9 mouse cellular contexts compared by ENCODE assay signal in the genomic region with DNA sequence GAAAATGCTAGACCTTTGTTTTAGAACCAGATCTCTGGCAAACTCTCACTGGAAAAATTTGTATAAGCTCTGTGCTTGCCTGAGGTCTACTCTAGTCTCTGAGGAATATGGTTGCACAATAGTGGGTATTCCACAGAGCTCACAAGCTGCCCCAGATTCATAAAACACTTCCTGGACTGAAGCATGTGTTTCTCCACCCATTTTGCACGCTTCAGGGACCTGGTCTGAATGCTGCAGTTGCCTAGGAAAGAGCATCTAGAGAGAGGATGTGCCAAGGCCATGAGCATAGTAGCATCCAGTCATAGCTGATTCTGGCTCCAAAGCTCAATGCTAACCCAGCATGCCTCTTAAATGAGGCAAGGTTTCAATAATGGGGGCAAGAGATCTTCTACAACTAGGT.
DNase-seq lines count a peak whose midpoint lies in the region; ATAC-seq and TF ChIP-seq lines count a peak whose summit lies in the region.
"Had no signal": no experiment of that assay in that cellular context is flagged by ENCODE, and none has a peak within 500 bp of the region (broad histone marks: within the 10 kb centered on the region; RNA-seq: fewer than 3 reads in every experiment).

No protein-coding gene starts in this region.

- H3K27me3 ChIP-seq in heart, embryonic 10.5 days (ENCODE audit: insufficient read depth, poor library complexity, severe bottlenecking): no peaks in the 10 kb centered on the region
- no peaks in the 10 kb centered on the region for H3K27me3 ChIP-seq in CH12.LX (replicated peaks)
- no peaks in the 10 kb centered on the region for H3K27me3 ChIP-seq in forebrain, embryonic 16.5 days (replicated peaks; ENCODE audit: control insufficient read depth, insufficient read depth, low read length)
- H3K27me3 ChIP-seq in stomach, postnatal 0 days (ENCODE audit: control insufficient read depth, insufficient read depth, low read length): no peaks in the 10 kb centered on the region

- H3K79me2 ChIP-seq in CH12.LX (replicated peaks; ENCODE audit: control insufficient read depth, extremely low read depth, insufficient read depth, poor library complexity, severe bottlenecking): no peaks in the 10 kb centered on the region

- in situ Hi-C loops in CH12.LX (cut with MboI; ENCODE audit: low pct_ligation_motif_present, low pct_unique_long_range_greater_than_20kb, low sequenced_read_pairs): no loop called here

- no peak overlapping the region for H3K4me2 ChIP-seq in CH12.LX (ENCODE audit: insufficient read depth, low read depth, poor library complexity, severe bottlenecking)
- no peak overlapping the region for H3K4me2 ChIP-seq in forebrain, embryonic 16.5 days (ENCODE audit: low read length)
- no peak overlapping the region for H3K4me2 ChIP-seq in stomach, postnatal 0 days (replicated peaks; ENCODE audit: low read depth)

- WGBS in heart, embryonic 10.5 days: 62% methylated on average over 1 of the region's 1 CpGs
- 45% methylated on average over 1 of the region's 1 CpGs for WGBS in forebrain, embryonic 16.5 days
- 38% methylated on average over 1 of the region's 1 CpGs for WGBS in stomach, postnatal 0 days

- peak; percentile 54 for TF ChIP-seq EP300 in CH12.LX (IDR thresholded peaks at IDR 0.05; ENCODE audit: low read length)
- TF ChIP-seq EP300 in stomach, postnatal 0 days (optimal IDR thresholded peaks at IDR 0.05): no peak

- H3K27ac ChIP-seq in heart, embryonic 10.5 days: no peak overlapping the region
- no peak overlapping the region for H3K27ac ChIP-seq in CH12.LX (ENCODE audit: insufficient read depth, low read depth)
- no peak overlapping the region for H3K27ac ChIP-seq in forebrain, embryonic 16.5 days (ENCODE audit: low read length)
- H3K27ac ChIP-seq in layer of hippocampus, adult 2 months: peak overlapping the region; percentile 47
- 0 out of 2 replicates have a peak overlapping the region, but pooled peaks have one; percentile 20 for H3K27ac ChIP-seq in stomach, postnatal 0 days (replicated peaks)
- H3K27ac ChIP-seq: liver, embryonic 14.5 days had no signal

- H3K36me3 ChIP-seq in heart, embryonic 10.5 days: peaks cover 13% of the 10 kb centered on the region; the same call in 1 of the 2 replicates
- no peaks in the 10 kb centered on the region for H3K36me3 ChIP-seq in CH12.LX (replicated peaks in 1 of 2; ENCODE audit: control insufficient read depth in 1 of 2, insufficient read depth in 1 of 2, low read length in 1 of 2)
- peaks cover 8% of the 10 kb centered on the region; the same call in 1 of the 2 replicates for H3K36me3 ChIP-seq in forebrain, embryonic 16.5 days (ENCODE audit: control insufficient read depth, insufficient read depth)
- no peaks in the 10 kb centered on the region for H3K36me3 ChIP-seq in stomach, postnatal 0 days (ENCODE audit: control insufficient read depth, insufficient read depth, low read length)

- H3K4me3 ChIP-seq in heart, embryonic 10.5 days: no peak overlapping the region
- H3K4me3 ChIP-seq in CH12.LX (replicated peaks in 1 of 3; ENCODE audit: low read depth in 2 of 3, low read length in 2 of 3, poor library complexity in 1 of 3): no peak overlapping the region
- no peak overlapping the region for H3K4me3 ChIP-seq in forebrain, embryonic 16.5 days (replicated peaks; ENCODE audit: low read length)
- H3K4me3 ChIP-seq in layer of hippocampus, adult 2 months: no peak overlapping the region
- H3K4me3 ChIP-seq in stomach, postnatal 0 days (ENCODE audit: low read depth, low read length): no peak overlapping the region

- H3K4me1 ChIP-seq in heart, embryonic 10.5 days: peaks cover 6% of the 10 kb centered on the region; the same call in 1 of the 2 replicates
- peaks cover 5 to 10% of the 10 kb centered on the region in 2 experiments; a peak in 3 of 4 replicates for H3K4me1 ChIP-seq in CH12.LX (ENCODE audit: control insufficient read depth in 1 of 2, insufficient read depth in 2 of 2)
- H3K4me1 ChIP-seq in forebrain, embryonic 16.5 days (replicated peaks; ENCODE audit: control insufficient read depth, insufficient read depth, low read length): no peaks in the 10 kb centered on the region
- H3K4me1 ChIP-seq in stomach, postnatal 0 days (replicated peaks; ENCODE audit: control insufficient read depth, insufficient read depth): no peaks in the 10 kb centered on the region

- peak; percentile 76 for ATAC-seq in forebrain, embryonic 16.5 days
- ATAC-seq in stomach, postnatal 0 days (ENCODE audit: low FRiP score, low TSS enrichment): no peak; the same call in 1 of the 2 replicates

- no peak for TF ChIP-seq CTCF in CH12.LX (conservative IDR thresholded peaks at IDR 0.05 in 1 of 2, IDR thresholded peaks at IDR 0.05 in 1 of 2; ENCODE audit: low read depth in 2 of 2, low read length in 2 of 2)
- no peak for TF ChIP-seq CTCF in layer of hippocampus, adult 2 months (conservative IDR thresholded peaks at IDR 0.05)
- no peak for TF ChIP-seq CTCF in stomach, postnatal 0 days (IDR thresholded peaks at IDR 0.05; ENCODE audit: low read depth)

- peak; percentile 63 to 76 for DNase-seq in heart, adult 18-20 months
- DNase-seq in heart, embryonic 10.5 days (ENCODE audit: low spot score): no peak
- peak; percentile 38 for DNase-seq in CH12.LX (ENCODE audit: extremely low read depth)
- DNase-seq in layer of hippocampus, adult 2 months (ENCODE audit: low spot score in 2 of 2): peak in 1 of 2 experiments; percentile 19
- DNase-seq in stomach, postnatal 0 days (ENCODE audit: low spot score): no peak
- no peak for DNase-seq in urinary bladder, postnatal 25 days (ENCODE audit: low spot score)
- no peak for DNase-seq in thymus, adult 18-20 months

- no peak for TF ChIP-seq RAD21 in CH12.LX (IDR thresholded peaks at IDR 0.05; ENCODE audit: low read depth, low read length)

- TF ChIP-seq POLR2A in CH12.LX (IDR thresholded peaks at IDR 0.05; ENCODE audit: low read depth, low read length): no peak

- no peaks in the 10 kb centered on the region for H3K9me3 ChIP-seq in heart, embryonic 10.5 days
- no peaks in the 10 kb centered on the region for H3K9me3 ChIP-seq in CH12.LX (replicated peaks; ENCODE audit: low read length)
- H3K9me3 ChIP-seq in forebrain, embryonic 16.5 days (ENCODE audit: control insufficient read depth, low read length): no peaks in the 10 kb centered on the region
- no peaks in the 10 kb centered on the region for H3K9me3 ChIP-seq in stomach, postnatal 0 days (ENCODE audit: control insufficient read depth, low read length)

- no peak overlapping the region for H3K9ac ChIP-seq in CH12.LX (ENCODE audit: insufficient read depth, low read depth)
- no peak overlapping the region for H3K9ac ChIP-seq in forebrain, embryonic 16.5 days (replicated peaks; ENCODE audit: low read depth, low read length)
- no peak overlapping the region for H3K9ac ChIP-seq in stomach, postnatal 0 days (ENCODE audit: low read length)
- H3K9ac ChIP-seq: liver, embryonic 14.5 days had no signal

- dilution Hi-C loops in CH12.LX (cut with MboI; ENCODE audit: extremely low pct_ligation_motif_present, extremely low pct_unique_long_range_greater_than_20kb, low sequenced_read_pairs): no loop called here

TF ChIP-seq in CH12.LX, 34 proteins besides CTCF, POLR2A, EP300 and RAD21:
- TF ChIP-seq KAT2A (IDR thresholded peaks at IDR 0.05; ENCODE audit: insufficient replicate concordance, low read length): 0 out of 2 replicates have a peak, but pooled peaks have one; percentile 41
- no peak for TF ChIP-seq SMC3 (IDR thresholded peaks at IDR 0.05; ENCODE audit: low read depth, low read length)
- peak; percentile 33; the same call in 1 of the 2 replicates for TF ChIP-seq BHLHE40 (IDR thresholded peaks at IDR 0.05; ENCODE audit: low read depth, low read length)
- no peak for TF ChIP-seq GABPA (IDR thresholded peaks at IDR 0.05; ENCODE audit: insufficient replicate concordance, low read depth, low read length)
- TF ChIP-seq E2F4 (IDR thresholded peaks at IDR 0.05; ENCODE audit: insufficient replicate concordance, low read depth, low read length): no peak
- no peak for TF ChIP-seq HCFC1 (IDR thresholded peaks at IDR 0.05; ENCODE audit: low read depth, low read length)
- no peak for TF ChIP-seq MAZ (IDR thresholded peaks at IDR 0.05; ENCODE audit: low read depth, low read length)
- TF ChIP-seq PAX5 (IDR thresholded peaks at IDR 0.05; ENCODE audit: low read length): no peak
- TF ChIP-seq MAFK (IDR thresholded peaks at IDR 0.05; ENCODE audit: insufficient replicate concordance, low read length): 0 out of 2 replicates have a peak, but pooled peaks have one; percentile 6
- no peak for TF ChIP-seq RCOR1 (conservative IDR thresholded peaks at IDR 0.05; ENCODE audit: low read depth, low read length)
- 0 out of 2 replicates have a peak, but pooled peaks have one; percentile 27 for TF ChIP-seq ELF1 (IDR thresholded peaks at IDR 0.05; ENCODE audit: low read depth, low read length)
- TF ChIP-seq TCF12 (IDR thresholded peaks at IDR 0.05; ENCODE audit: low read depth, low read length): no peak
- no peak for TF ChIP-seq UBTF (IDR thresholded peaks at IDR 0.05; ENCODE audit: low read depth, low read length)
- TF ChIP-seq SIN3A (IDR thresholded peaks at IDR 0.05; ENCODE audit: low read length): no peak
- TF ChIP-seq POLR2AphosphoS2 (IDR thresholded peaks at IDR 0.05; ENCODE audit: low read depth, low read length): no peak
- TF ChIP-seq CHD1 (IDR thresholded peaks at IDR 0.05; ENCODE audit: low read depth, low read length): no peak
- TF ChIP-seq MAX (IDR thresholded peaks at IDR 0.05; ENCODE audit: low read length): peak; percentile 50; the same call in 1 of the 2 replicates
- no peak for TF ChIP-seq JUND (conservative IDR thresholded peaks at IDR 0.05; ENCODE audit: low read depth, low read length)
- 0 out of 2 replicates have a peak, but pooled peaks have one; percentile 23 for TF ChIP-seq MYC (IDR thresholded peaks at IDR 0.05; ENCODE audit: low read depth, low read length)
TF ChIP-seq in CH12.LX: peak in this region for 6.

Comparison
In these comparisons a context has a peak if more than half of its experiments do, and no peak if none do; other contexts are left out.
1. DNase-seq: peak in heart, adult 18-20 months (2 of 2) and CH12.LX (single experiment); none in heart, embryonic 10.5 days (single experiment), stomach, postnatal 0 days (single experiment), urinary bladder, postnatal 25 days (single experiment) and thymus, adult 18-20 months (0 of 2).
2. H3K27ac ChIP-seq: peak in layer of hippocampus, adult 2 months (single experiment) and stomach, postnatal 0 days (single experiment); none in heart, embryonic 10.5 days (single experiment), CH12.LX (single experiment) and forebrain, embryonic 16.5 days (single experiment).